Mouse (Mus musculus) erythroid progenitor cell, adult 5-6 weeks (primary cell): Measurements from ENCODE around the gene Gm14326. TPM values are rescaled to one million over a fixed set of nuclear protein-coding genes. Genes with fewer than 3 reads are reported as not detected.
"Not testable (repeated sequence)": the region's sequence is repeated elsewhere in the genome, so short reads cannot be mapped to it uniquely, and the experiment has no call there.

Source experiments
- ATAC-seq: replicated peaks from 2 replicates; pipeline ENCODE4 v1.8.0; 2016; ENCODE audit warnings: moderate number of reproducible peaks, mild to moderate bottlenecking, moderate TSS enrichment, inconsistent platforms; ENCODE audit not compliant: poor library complexity, low FRiP score, severe bottlenecking
- total RNA-seq, 2 experiments: library from RNA; stranded (forward) in 1 of 2; stranded (reverse) in 1 of 2; fragments of 150-400 nt in 1 of 2; fragments of 186-747, 209-891 nt in 1 of 2; gene quantifications; 2 replicates each; pipeline versions ENCODE4 v1.2.3 to v1.2.4; 2015 to 2017; ENCODE audit warnings: low replicate concordance in 2 of 2

The Gm14326 gene
- 4.7 TPM in 1 of 2 replicates, not detected in the other for total RNA-seq (2015; ENCODE audit: low replicate concordance)
- 5.1 TPM in 1 of 2 replicates, not detected in the other for total RNA-seq (2017; ENCODE audit: low replicate concordance)

- not testable (repeated sequence) for ATAC-seq
Measured at GRCm38 (mm10) chr2:177957145-177957544, at the start of gene Gm14326. Gene Gm14326, minus strand, starts transcription at chr2:177957297.

DNA sequence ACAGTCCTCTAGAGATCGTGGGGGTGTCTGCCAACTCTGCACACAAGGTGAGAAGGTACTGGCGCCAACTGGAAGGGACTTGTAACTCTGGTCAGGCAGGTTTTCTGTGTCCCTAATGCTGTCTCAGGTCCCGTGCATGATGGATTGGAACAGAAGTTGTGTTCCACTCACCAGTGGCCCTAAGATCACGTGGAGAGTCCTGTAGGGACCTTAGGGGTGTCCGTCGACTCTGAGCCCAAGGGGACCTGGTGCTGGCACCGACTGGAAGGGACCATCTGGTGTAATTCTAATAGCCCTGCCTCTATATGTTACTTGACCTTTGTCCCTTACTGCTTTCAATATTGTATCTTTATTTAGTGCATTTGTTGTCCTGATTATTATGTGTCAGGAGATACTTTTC is 17.7 kb upstream of the Gm14326 start:
- not testable (repeated sequence) for ATAC-seq

GRCm38 (mm10) chr2:177956734-177957133 is 363 bp downstream of the Gm14326 start:
- not testable (repeated sequence) for ATAC-seq

- not testable (repeated sequence) for ATAC-seq
Measured at GRCm38 (mm10) chr2:177925563-177926103, 31.5 kb downstream of the Gm14326 start, which contains the start of gene Zfp972. Gene Zfp972, minus strand, starts transcription at chr2:177925613.

DNA sequence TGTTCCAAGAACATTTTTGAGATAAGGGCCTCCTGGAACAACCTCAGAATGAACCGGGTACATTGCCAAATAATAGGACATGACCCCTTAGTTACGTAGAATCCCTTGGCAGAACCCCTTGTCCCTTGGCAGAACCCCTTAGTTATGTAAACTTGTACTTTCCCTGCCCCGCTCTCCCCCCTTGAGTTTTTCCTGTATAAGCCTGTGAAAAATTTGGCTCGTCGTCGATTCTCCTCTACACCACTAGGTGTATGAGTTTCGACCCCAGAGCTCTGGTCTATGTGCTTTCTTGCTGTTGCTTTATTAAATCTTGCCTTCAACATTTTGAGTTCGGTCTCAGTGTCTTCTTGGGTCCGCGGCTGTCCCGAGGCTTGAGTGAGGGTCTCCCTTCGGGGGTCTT is 53.8 kb downstream of the Gm14326 start:
- not testable (repeated sequence) for ATAC-seq

GRCm38 (mm10) chr2:177898171-177898570 is 58.9 kb downstream of the Gm14326 start:
- not testable (repeated sequence) for ATAC-seq

GRCm38 (mm10) chr2:177897046-177897578 is 60.0 kb downstream of the Gm14326 start, which contains the start of gene Gm14327:
Gene Gm14327, plus strand, starts transcription at chr2:177897096.
- ATAC-seq = not testable (repeated sequence)

- not testable (repeated sequence) for ATAC-seq
Measured at GRCm38 (mm10) chr2:177887743-177888142, 69.4 kb downstream of the Gm14326 start.

Other genes with a start within 250 kb of the Gm14326 start
- not detected in 2 replicates for gene Gm14322, start 198.0 kb downstream of the Gm14326 start, total RNA-seq (2015; ENCODE audit: low replicate concordance)
- gene Gm14322, start 198.0 kb downstream of the Gm14326 start, total RNA-seq (2017; ENCODE audit: low replicate concordance) = not detected in 2 replicates
- gene Gm14325, start 117.0 kb downstream of the Gm14326 start, total RNA-seq (2015; ENCODE audit: low replicate concordance) = not detected in 2 replicates
- gene Gm14325, start 117.0 kb downstream of the Gm14326 start, total RNA-seq (2017; ENCODE audit: low replicate concordance) = 0.39 TPM in 1 of 2 replicates, not detected in the other
- not detected in 2 replicates for gene Gm14327, start 60.2 kb downstream of the Gm14326 start, total RNA-seq (2015; ENCODE audit: low replicate concordance)
- 1.0 TPM in 1 of 2 replicates, not detected in the other for gene Gm14327, start 60.2 kb downstream of the Gm14326 start, total RNA-seq (2017; ENCODE audit: low replicate concordance)
- gene Zfp972, start 31.7 kb downstream of the Gm14326 start, total RNA-seq (2015; ENCODE audit: low replicate concordance) = not detected in 2 replicates
- gene Zfp972, start 31.7 kb downstream of the Gm14326 start, total RNA-seq (2017; ENCODE audit: low replicate concordance) = not detected in 2 replicates
- 29.8 and 30.6 TPM in 2 replicates for gene Zfp971, start 66.0 kb upstream of the Gm14326 start, total RNA-seq (2015; ENCODE audit: low replicate concordance)
- 3.6 and 4.5 TPM in 2 replicates for gene Zfp971, start 66.0 kb upstream of the Gm14326 start, total RNA-seq (2017; ENCODE audit: low replicate concordance)
- 2.9 TPM in 1 of 2 replicates, not detected in the other for gene Zfp931, start 121.2 kb upstream of the Gm14326 start, total RNA-seq (2015; ENCODE audit: low replicate concordance)
- gene Zfp931, start 121.2 kb upstream of the Gm14326 start, total RNA-seq (2017; ENCODE audit: low replicate concordance) = 2.7 and 4.9 TPM in 2 replicates
- gene Phactr3, start 161.7 kb upstream of the Gm14326 start, total RNA-seq (2015; ENCODE audit: low replicate concordance) = not detected in 2 replicates
- gene Phactr3, start 161.7 kb upstream of the Gm14326 start, total RNA-seq (2017; ENCODE audit: low replicate concordance) = not detected in 2 replicates